Mouse (Mus musculus): Measurements from ENCODE around the gene Ipp. TPM values are rescaled to one million over a fixed set of nuclear protein-coding genes. Genes with fewer than 3 reads are reported as not detected.

Ipp gene
- polyA plus RNA-seq, 1 experiment from 2014 or later, result 15.5 TPM

GRCm38 (mm10) chr4:116556561-116557305, 49.4 kb downstream of the Ipp start:
- H3K27ac ChIP-seq, result peak overlapping the region; percentile 97
- H3K4me3 ChIP-seq (replicated peaks; ENCODE audit: low read depth, low read length), result peak overlapping the region; percentile 85
- DNase-seq (ENCODE audit: low spot score) (peak; percentile 97), ATAC-seq (replicated peaks; ENCODE audit: low FRiP score, low read depth) (peak; percentile 93)
- under 1% methylated on average over 28 of the region's 28 CpGs for WGBS
- peak overlapping the region; percentile 87 for H3K4me2 ChIP-seq (ENCODE audit: low read length)
- no peak; the same call in 1 of the 2 replicates for TF ChIP-seq CTCF (IDR thresholded peaks at IDR 0.05; ENCODE audit: low read depth)
- H3K36me3 ChIP-seq (ENCODE audit: insufficient read depth, low read length), result no peaks in the 10 kb centered on the region; the same call in 1 of the 2 replicates
- H3K27me3 ChIP-seq (ENCODE audit: insufficient read depth, low read length), result no peaks in the 10 kb centered on the region
- peak overlapping the region; percentile 80 for H3K9ac ChIP-seq (ENCODE audit: low read depth, low read length)
- H3K9me3 ChIP-seq (replicated peaks; ENCODE audit: low read length), result no peaks in the 10 kb centered on the region
- H3K4me1 ChIP-seq (replicated peaks; ENCODE audit: insufficient read depth, low read length), result no peaks in the 10 kb centered on the region

GRCm38 (mm10) chr4:116557306-116558121, 50.2 kb downstream of the Ipp start, which contains the start of gene Gpbp1l1:
Gene Gpbp1l1 (plus strand): TSS chr4:116557658.
- no peaks in the 10 kb centered on the region for H3K4me1 ChIP-seq (replicated peaks; ENCODE audit: insufficient read depth, low read length)
- H3K9ac ChIP-seq (ENCODE audit: low read depth, low read length), result peak within 1 kb of the TSS; percentile 80
- no peaks in the 10 kb centered on the region; the same call in 1 of the 2 replicates for H3K36me3 ChIP-seq (ENCODE audit: insufficient read depth, low read length)
- no peaks in the 10 kb centered on the region for H3K9me3 ChIP-seq (replicated peaks; ENCODE audit: low read length)
- DNase-seq (ENCODE audit: low spot score) (peak; percentile 98), ATAC-seq (replicated peaks; ENCODE audit: low FRiP score, low read depth) (peak; percentile 98)
- peak within 1 kb of the TSS; percentile 87 for H3K4me2 ChIP-seq (ENCODE audit: low read length)
- H3K27me3 ChIP-seq (ENCODE audit: insufficient read depth, low read length), result no peaks in the 10 kb centered on the region
- peak within 1 kb of the TSS; percentile 97 for H3K27ac ChIP-seq
- peak; percentile 62 for TF ChIP-seq CTCF (IDR thresholded peaks at IDR 0.05; ENCODE audit: low read depth)
- peak within 1 kb of the TSS; percentile 85 for H3K4me3 ChIP-seq (replicated peaks; ENCODE audit: low read depth, low read length)
- under 1% methylated on average over 77 of the region's 78 CpGs for WGBS

GRCm38 (mm10) chr4:116558151-116558882, 51.0 kb downstream of the Ipp start:
- peak; percentile 5 for DNase-seq (ENCODE audit: low spot score)
- Histone ChIP-seq H3K36me3 (ENCODE audit: insufficient read depth, low read length) (no peaks in the 10 kb centered on the region; the same call in 1 of the 2 replicates), H3K4me2 (ENCODE audit: low read length) (peak overlapping the region; percentile 87)

More at GRCm38 (mm10) chr4:116558151-116558882, 51.0 kb downstream of the Ipp start:
- peak overlapping the region; percentile 97 for H3K27ac ChIP-seq
- no peak for TF ChIP-seq CTCF (IDR thresholded peaks at IDR 0.05; ENCODE audit: low read depth)
- peak overlapping the region; percentile 80 for H3K9ac ChIP-seq (ENCODE audit: low read depth, low read length)
- H3K27me3 ChIP-seq (ENCODE audit: insufficient read depth, low read length), result no peaks in the 10 kb centered on the region
- peak overlapping the region; percentile 85 for H3K4me3 ChIP-seq (replicated peaks; ENCODE audit: low read depth, low read length)
- H3K4me1 ChIP-seq (replicated peaks; ENCODE audit: insufficient read depth, low read length), result no peaks in the 10 kb centered on the region
- H3K9me3 ChIP-seq (replicated peaks; ENCODE audit: low read length), result no peaks in the 10 kb centered on the region
- 2% methylated on average over 15 of the region's 15 CpGs for WGBS
- no peak for ATAC-seq (replicated peaks; ENCODE audit: low FRiP score, low read depth)

Other genes starting within 250 kb of the Ipp start
- gene Mast2, start 43.4 kb upstream of the Ipp start, polyA plus RNA-seq (2015; fragmentation: Nextera tagmentation; extraction: Ambion mirVana), result 7.4 and 8.8 TPM in 2 replicates
- 27.3 and 27.5 TPM in 2 replicates for gene Tmem69, start 48.4 kb downstream of the Ipp start, polyA plus RNA-seq (2015; fragmentation: Nextera tagmentation; extraction: Ambion mirVana)
- 44.8 and 46.1 TPM in 2 replicates for gene Gpbp1l1, start 50.1 kb downstream of the Ipp start, polyA plus RNA-seq (2015; fragmentation: Nextera tagmentation; extraction: Ambion mirVana)
- gene Ccdc17, start 89.1 kb downstream of the Ipp start, polyA plus RNA-seq (2015; fragmentation: Nextera tagmentation; extraction: Ambion mirVana), result 5.9 and 7.9 TPM in 2 replicates
- gene Nasp, start 120.4 kb downstream of the Ipp start, polyA plus RNA-seq (2015; fragmentation: Nextera tagmentation; extraction: Ambion mirVana), result 82.7 and 89.6 TPM in 2 replicates
- gene Akr1a1, start 144.1 kb downstream of the Ipp start, polyA plus RNA-seq (2015; fragmentation: Nextera tagmentation; extraction: Ambion mirVana), result 966 and 1,010 TPM in 2 replicates
- gene Prdx1, start 178.0 kb downstream of the Ipp start, polyA plus RNA-seq (2015; fragmentation: Nextera tagmentation; extraction: Ambion mirVana), result 2,101 and 2,104 TPM in 2 replicates
- 20.3 and 21.8 TPM in 2 replicates for gene Mmachc, start 200.9 kb downstream of the Ipp start, polyA plus RNA-seq (2015; fragmentation: Nextera tagmentation; extraction: Ambion mirVana)
- 24.5 and 25.8 TPM in 2 replicates for gene Ccdc163, start 201.0 kb downstream of the Ipp start, polyA plus RNA-seq (2015; fragmentation: Nextera tagmentation; extraction: Ambion mirVana)
- 8.0 and 8.3 TPM in 2 replicates for gene Tesk2, start 213.4 kb downstream of the Ipp start, polyA plus RNA-seq (2015; fragmentation: Nextera tagmentation; extraction: Ambion mirVana)

Measured in kidney, postnatal 0 days (tissue).